Mouse (Mus musculus) splenic B cell, adult 2 months (primary cell): ENCODE measurements around the gene Slc24a4.
"Not testable (repeated sequence)": the region's sequence is repeated elsewhere in the genome, so short reads cannot be mapped to it uniquely, and the experiment has no call there.

Experiments used
- DNase-seq: peaks from one replicate; pipeline ENCODE4 v3.0.0-alpha.2; 2011; ENCODE audit warnings: low read depth, low spot score
- H3K27me3 ChIP-seq: 2 replicates; pipeline ENCODE4 v1.6.1; 2012; ENCODE audit warnings: mild to moderate bottlenecking, low read length, moderate library complexity, mixed read lengths; ENCODE audit not compliant: control insufficient read depth, poor library complexity, insufficient read depth, severe bottlenecking
- H3K36me3 ChIP-seq: 2 replicates; pipeline ENCODE4 v1.6.1; 2012; ENCODE audit warnings: mild to moderate bottlenecking, low read length, moderate library complexity, mixed read lengths; ENCODE audit not compliant: control insufficient read depth, poor library complexity, insufficient read depth, severe bottlenecking

The Slc24a4 gene

GRCm38 (mm10) chr12:102250316-102250715 is 121.8 kb downstream of the Slc24a4 start:
- no peak for DNase-seq

GRCm38 (mm10) chr12:102251070-102251469 is 122.5 kb downstream of the Slc24a4 start:
- Histone ChIP-seq H3K27me3 (no peaks in the 10 kb centered on the region), H3K36me3 (no peaks in the 10 kb centered on the region)
- DNase-seq = peak; percentile 13

More at GRCm38 (mm10) chr12:102250316-102250715, 121.8 kb downstream of the Slc24a4 start:
- Histone ChIP-seq H3K27me3 (no peaks in the 10 kb centered on the region), H3K36me3 (no peaks in the 10 kb centered on the region)

- H3K27me3 ChIP-seq = no peaks in the 10 kb centered on the region
- no peak for DNase-seq
- H3K36me3 ChIP-seq = no peaks in the 10 kb centered on the region
Measured at GRCm38 (mm10) chr12:102251985-102252384, 123.5 kb downstream of the Slc24a4 start.

- no peaks in the 10 kb centered on the region for H3K36me3 ChIP-seq
- peak; percentile 30 for DNase-seq
- no peaks in the 10 kb centered on the region for H3K27me3 ChIP-seq
Measured at GRCm38 (mm10) chr12:102252525-102252924, 124.0 kb downstream of the Slc24a4 start.

GRCm38 (mm10) chr12:102255012-102255411 is 126.5 kb downstream of the Slc24a4 start:
- Histone ChIP-seq H3K27me3 (no peaks in the 10 kb centered on the region), H3K36me3 (no peaks in the 10 kb centered on the region)
- DNase-seq = no peak

GRCm38 (mm10) chr12:102258522-102259112 is 130.1 kb downstream of the Slc24a4 start:
- DNase-seq = no peak
- Histone ChIP-seq H3K36me3 (no peaks in the 10 kb centered on the region), H3K27me3 (no peaks in the 10 kb centered on the region)

GRCm38 (mm10) chr12:102261933-102262396 is 133.4 kb downstream of the Slc24a4 start:
- DNase-seq = no peak
- Histone ChIP-seq H3K27me3 (no peaks in the 10 kb centered on the region), H3K36me3 (no peaks in the 10 kb centered on the region)

- DNase-seq = no peak
- Histone ChIP-seq H3K36me3 (no peaks in the 10 kb centered on the region), H3K27me3 (no peaks in the 10 kb centered on the region)
Measured at GRCm38 (mm10) chr12:102262809-102263208, 134.3 kb downstream of the Slc24a4 start.

GRCm38 (mm10) chr12:102263249-102263648 is 134.7 kb downstream of the Slc24a4 start:
- no peak for DNase-seq

GRCm38 (mm10) chr12:102266433-102266832 is 137.9 kb downstream of the Slc24a4 start:
- H3K27me3 ChIP-seq = no peaks in the 10 kb centered on the region; the same call in 1 of the 2 replicates
- H3K36me3 ChIP-seq = no peaks in the 10 kb centered on the region
- DNase-seq = no peak

More at GRCm38 (mm10) chr12:102263249-102263648, 134.7 kb downstream of the Slc24a4 start:
- Histone ChIP-seq H3K36me3 (no peaks in the 10 kb centered on the region), H3K27me3 (no peaks in the 10 kb centered on the region)

- Histone ChIP-seq H3K27me3 (no peaks in the 10 kb centered on the region; the same call in 1 of the 2 replicates), H3K36me3 (no peaks in the 10 kb centered on the region)
- no peak for DNase-seq
Measured at GRCm38 (mm10) chr12:102269144-102269543, 140.6 kb downstream of the Slc24a4 start.

- no peak for DNase-seq
- Histone ChIP-seq H3K36me3 (no peaks in the 10 kb centered on the region), H3K27me3 (no peaks in the 10 kb centered on the region; the same call in 1 of the 2 replicates)
Measured at GRCm38 (mm10) chr12:102270776-102271405, 142.4 kb downstream of the Slc24a4 start.

GRCm38 (mm10) chr12:102271447-102271846 is 142.9 kb downstream of the Slc24a4 start:
- no peak for DNase-seq
- H3K36me3 ChIP-seq = no peaks in the 10 kb centered on the region
- H3K27me3 ChIP-seq = no peaks in the 10 kb centered on the region; the same call in 1 of the 2 replicates

GRCm38 (mm10) chr12:102275833-102276443 is 147.4 kb downstream of the Slc24a4 start:
- no peak for DNase-seq
- H3K27me3 ChIP-seq = no peaks in the 10 kb centered on the region

GRCm38 (mm10) chr12:102280290-102280689 is 151.8 kb downstream of the Slc24a4 start:
- DNase-seq, H3K36me3 ChIP-seq, H3K27me3 ChIP-seq: not testable (repeated sequence)

More at GRCm38 (mm10) chr12:102275833-102276443, 147.4 kb downstream of the Slc24a4 start:
- H3K36me3 ChIP-seq = no peaks in the 10 kb centered on the region
